Mouse (Mus musculus) erythroblast, embryonic 14.5 days (primary cell): ENCODE measurements at regions not wholly inside any gene's neighbourhood (a gene's known extent, or its start where the extent isn't known, plus 50 kb on each side); places are given as distances from the start of the nearest gene placed in this dataset.
A peak's percentile ranks its signal among the peaks of the same experiment; 100 is the strongest.

ENCODE experiments used
- H3K27me3 ChIP-seq: 2 replicates; pipeline ENCODE4 v1.6.1; 2012; ENCODE audit warnings: inconsistent platforms; ENCODE audit not compliant: control insufficient read depth
- H3K36me3 ChIP-seq: 2 replicates; pipeline ENCODE4 v1.6.1; 2012; ENCODE audit warnings: mild to moderate bottlenecking, inconsistent platforms; ENCODE audit not compliant: control insufficient read depth
- H3K4me1 ChIP-seq: 2 replicates; pipeline ENCODE4 v1.6.1; 2012; ENCODE audit warnings: inconsistent platforms; ENCODE audit not compliant: control insufficient read depth
- H3K4me3 ChIP-seq: replicated peaks from 2 replicates; pipeline ENCODE3; 2012; ENCODE audit warnings: moderate library complexity, mild to moderate bottlenecking, inconsistent platforms
- H3K9me3 ChIP-seq: 2 replicates; pipeline ENCODE4 v1.6.1; 2012; ENCODE audit warnings: low read length, inconsistent platforms, mixed read lengths; ENCODE audit not compliant: control insufficient read depth
- GATA1 ChIP-seq: IDR thresholded peaks from 2 replicates; pipeline ENCODE4 v1.6.1; 2012; ENCODE audit warnings: low read length, inconsistent platforms, mixed read lengths
- TAL1 ChIP-seq: IDR thresholded peaks from 3 replicates; pipeline ENCODE4 v1.6.1; 2012; ENCODE audit warnings: low read length, inconsistent platforms, mixed read lengths

GRCm38 (mm10) chrX:9738904-9739303 lies 76.1 kb upstream of the Dynlt3 start:
- H3K4me3 ChIP-seq, result no peak overlapping the region

DNA sequence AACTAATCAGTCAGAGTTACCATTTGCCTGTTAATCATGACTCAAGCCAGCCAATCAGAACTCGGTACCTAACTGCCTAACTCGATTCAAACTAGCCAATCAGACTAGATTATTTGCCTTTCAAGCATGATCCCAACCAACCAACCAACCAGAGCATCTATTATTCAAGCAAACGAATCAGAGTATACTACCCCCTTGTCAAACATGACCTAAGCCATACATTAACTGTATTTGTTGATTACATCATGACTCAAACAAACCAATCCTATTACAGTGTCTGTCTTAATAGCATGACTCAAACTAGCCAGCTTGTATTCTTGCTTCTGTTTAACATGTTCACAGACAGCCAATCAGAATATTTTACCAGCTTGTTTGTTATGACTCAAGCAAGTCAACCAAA lies 79.7 kb upstream of the Dynlt3 start:
- no peak overlapping the region for H3K4me3 ChIP-seq
- peaks cover 2% of the 10 kb centered on the region; the same call in 1 of the 2 replicates for H3K4me1 ChIP-seq
- H3K36me3 ChIP-seq, result no peaks in the 10 kb centered on the region
- no peaks in the 10 kb centered on the region for H3K9me3 ChIP-seq
- TF ChIP-seq TAL1, result no peak
- TF ChIP-seq GATA1, result no peak
- no peaks in the 10 kb centered on the region; the same call in 1 of the 2 replicates for H3K27me3 ChIP-seq

More at GRCm38 (mm10) chrX:9738904-9739303, 76.1 kb upstream of the Dynlt3 start:
- H3K27me3 ChIP-seq, result no peaks in the 10 kb centered on the region
- no peaks in the 10 kb centered on the region for H3K4me1 ChIP-seq
- H3K9me3 ChIP-seq, result no peaks in the 10 kb centered on the region
- no peaks in the 10 kb centered on the region for H3K36me3 ChIP-seq
- TF ChIP-seq GATA1, result no peak
- TF ChIP-seq TAL1, result no peak

- H3K4me3 ChIP-seq, result peak overlapping the region; percentile 51
- TF ChIP-seq TAL1, result no peak
- no peak for TF ChIP-seq GATA1
- H3K27me3 ChIP-seq, result no peaks in the 10 kb centered on the region; the same call in 1 of the 2 replicates
- no peaks in the 10 kb centered on the region for H3K36me3 ChIP-seq
- H3K4me1 ChIP-seq, result peaks cover 3% of the 10 kb centered on the region; the same call in 1 of the 2 replicates
- no peaks in the 10 kb centered on the region for H3K9me3 ChIP-seq
Measured at GRCm38 (mm10) chrX:9747305-9747938, 84.6 kb upstream of the Dynlt3 start.

DNA sequence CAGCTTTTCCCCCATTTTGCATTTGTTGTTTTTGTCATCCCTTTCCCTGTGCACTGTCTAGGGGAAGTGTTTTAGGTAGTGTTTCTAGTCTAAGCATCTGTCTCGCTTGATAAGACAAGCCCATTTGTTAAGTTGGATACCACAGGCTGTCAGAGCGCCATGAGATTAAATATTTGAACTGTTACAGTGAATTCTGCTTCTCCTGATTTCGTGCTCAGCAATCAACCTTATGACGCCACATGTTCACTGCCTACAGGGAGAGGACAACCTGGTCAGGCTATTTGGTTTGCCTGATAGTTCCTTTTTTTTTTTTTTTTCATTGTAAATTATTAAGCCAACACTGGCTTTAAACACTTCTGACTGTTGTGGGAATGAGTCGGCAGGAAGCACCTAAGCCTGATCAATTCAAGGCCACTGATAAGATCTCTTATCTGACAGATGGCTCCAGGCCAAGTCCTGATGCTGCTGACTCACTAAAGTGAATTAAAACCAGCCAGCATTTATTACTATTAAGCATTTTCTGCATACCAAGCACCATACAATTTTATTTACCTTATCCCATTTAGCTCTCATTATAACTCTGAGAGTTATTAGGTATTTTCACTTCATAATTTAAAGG lies 90.3 kb upstream of the Dynlt3 start:
- no peaks in the 10 kb centered on the region for H3K9me3 ChIP-seq
- H3K27me3 ChIP-seq, result no peaks in the 10 kb centered on the region
- TF ChIP-seq TAL1, result no peak
- no peak for TF ChIP-seq GATA1
- H3K4me3 ChIP-seq, result no peak overlapping the region
- H3K36me3 ChIP-seq, result no peaks in the 10 kb centered on the region
- H3K4me1 ChIP-seq, result peaks cover 2% of the 10 kb centered on the region; the same call in 1 of the 2 replicates

DNA sequence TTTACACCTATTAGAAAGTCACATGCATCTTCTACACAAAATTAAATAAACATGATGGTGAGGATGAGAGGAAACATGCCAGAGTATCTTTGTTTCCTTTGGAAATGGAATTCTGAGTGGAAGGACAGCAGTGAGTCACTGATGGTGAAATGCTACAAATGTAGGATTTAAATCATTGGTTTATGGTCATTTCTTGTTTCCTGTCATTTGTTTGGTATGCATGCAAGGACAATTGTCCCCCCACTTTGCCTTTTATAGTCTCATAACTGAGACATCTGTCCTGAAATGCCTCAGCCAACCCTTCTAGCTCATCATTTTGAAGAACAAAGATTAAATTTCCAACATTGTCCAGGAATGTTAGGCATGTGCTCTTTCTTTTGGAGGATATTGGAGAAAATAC lies 77.2 kb upstream of the Hypm start:
- H3K9me3 ChIP-seq, result no peaks in the 10 kb centered on the region
- H3K4me1 ChIP-seq, result no peaks in the 10 kb centered on the region
- no peak for TF ChIP-seq GATA1
- no peak for TF ChIP-seq TAL1
- H3K4me3 ChIP-seq, result no peak overlapping the region
- H3K36me3 ChIP-seq, result no peaks in the 10 kb centered on the region
- no peaks in the 10 kb centered on the region for H3K27me3 ChIP-seq

GRCm38 (mm10) chrX:9777498-9777897 lies 69.2 kb upstream of the Hypm start:
- no peaks in the 10 kb centered on the region for H3K4me1 ChIP-seq
- no peak for TF ChIP-seq GATA1
- no peak for TF ChIP-seq TAL1
- no peak overlapping the region for H3K4me3 ChIP-seq
- H3K9me3 ChIP-seq, result no peaks in the 10 kb centered on the region
- H3K27me3 ChIP-seq, result no peaks in the 10 kb centered on the region
- no peaks in the 10 kb centered on the region for H3K36me3 ChIP-seq

GRCm38 (mm10) chrX:9789542-9789941 lies 57.2 kb upstream of the Hypm start:
- no peaks in the 10 kb centered on the region for H3K9me3 ChIP-seq
- no peak overlapping the region for H3K4me3 ChIP-seq
- TF ChIP-seq TAL1 (no peak), GATA1 (no peak)
- H3K36me3 ChIP-seq, result no peaks in the 10 kb centered on the region
- H3K27me3 ChIP-seq, result no peaks in the 10 kb centered on the region
- H3K4me1 ChIP-seq, result no peaks in the 10 kb centered on the region
